Mouse (Mus musculus) ZHBTc4 (cell line): Measurements from ENCODE around the gene Diras2.

Source experiments
- DNase-seq: peaks from one replicate; pipeline ENCODE4 v3.0.0-alpha.2; 2011; ENCODE audit warnings: low read depth, low spot score

Diras2 gene

DNA sequence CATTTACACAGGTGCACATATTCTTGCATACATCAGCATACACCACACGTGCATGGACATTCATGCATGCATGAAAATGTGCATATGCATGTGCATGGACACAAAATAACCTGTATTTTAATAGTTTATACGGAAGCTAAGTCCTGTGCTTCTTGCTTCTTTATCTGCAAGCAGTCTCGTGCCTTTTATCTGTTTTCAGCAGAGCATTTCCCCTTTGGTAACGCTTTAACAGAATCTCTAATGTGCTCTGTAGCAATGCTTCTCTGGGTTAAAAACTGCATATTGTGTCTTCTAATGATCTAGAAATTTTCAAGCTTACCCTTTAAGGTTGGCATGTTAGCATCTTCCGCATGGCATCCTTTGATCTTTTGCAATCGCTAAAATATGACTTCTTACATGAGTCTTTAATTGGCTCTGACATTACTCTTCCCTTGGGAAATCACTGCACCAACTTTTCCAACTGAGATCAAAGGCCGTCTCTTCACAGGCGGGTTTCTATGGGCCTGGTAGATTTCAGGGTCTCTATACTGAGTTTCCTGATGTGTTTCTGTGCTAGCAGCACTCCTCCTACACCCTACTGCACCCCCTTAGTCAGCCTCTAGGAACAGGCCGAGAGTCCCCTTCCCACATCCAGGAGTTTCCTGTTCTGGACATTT lies 21.9 kb upstream of the Diras2 start:
- no peak for DNase-seq

- DNase-seq = no peak
Measured at GRCm38 (mm10) chr13:52551275-52551674, 20.2 kb upstream of the Diras2 start.

DNA sequence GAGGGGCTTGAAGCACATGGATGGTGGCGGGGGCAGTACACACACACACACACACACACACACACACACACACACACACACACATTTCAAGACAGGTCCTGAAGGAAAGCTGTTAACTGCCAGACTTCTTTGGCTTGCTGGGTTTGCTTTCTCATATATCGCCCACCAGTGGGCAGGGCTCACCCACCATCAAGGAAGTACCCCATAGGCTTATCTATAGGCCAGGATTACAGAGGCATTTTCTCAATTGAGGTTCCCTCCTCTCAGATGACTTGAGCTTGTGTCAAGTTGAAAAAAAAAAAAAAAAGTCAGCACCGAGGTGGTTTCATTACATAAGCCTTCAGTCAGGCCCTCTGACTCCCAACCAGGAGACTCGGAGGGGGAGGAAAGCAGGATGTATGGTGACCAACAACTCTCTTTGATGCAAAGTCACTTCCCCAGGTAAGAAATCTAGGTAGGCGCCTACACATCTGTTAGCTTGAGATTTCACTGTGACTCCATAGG lies 19.7 kb upstream of the Diras2 start:
- no peak for DNase-seq

- no peak for DNase-seq
Measured at GRCm38 (mm10) chr13:52546288-52546687, 15.2 kb upstream of the Diras2 start.

- no peak for DNase-seq
Measured at GRCm38 (mm10) chr13:52542636-52543035, 11.6 kb upstream of the Diras2 start.

DNA sequence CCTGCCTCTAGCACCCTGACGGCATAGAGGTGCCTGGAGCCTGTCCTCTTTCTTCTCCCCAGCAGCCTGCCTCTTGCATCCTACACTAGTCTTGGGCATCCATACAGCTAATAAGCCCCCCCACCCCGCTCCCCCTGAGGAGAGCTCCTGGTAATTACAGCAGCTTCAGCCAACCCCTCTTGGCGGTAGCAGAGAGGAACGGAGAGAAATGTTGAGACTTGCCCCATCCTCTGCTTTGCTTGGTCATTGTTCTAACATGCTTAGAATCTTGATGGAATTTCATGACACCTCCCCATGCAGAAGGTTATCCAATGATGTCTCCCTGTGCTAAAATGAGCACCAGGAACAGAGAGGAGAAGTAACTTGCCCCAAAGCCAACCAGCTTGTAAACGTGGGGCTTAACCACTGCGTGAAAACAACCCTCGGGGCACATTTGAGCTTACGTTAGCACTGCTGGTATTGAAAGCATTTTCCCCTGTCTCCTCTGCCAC lies 11.0 kb upstream of the Diras2 start:
- no peak for DNase-seq

GRCm38 (mm10) chr13:52541385-52542035 lies 10.4 kb upstream of the Diras2 start:
- DNase-seq = no peak

DNA sequence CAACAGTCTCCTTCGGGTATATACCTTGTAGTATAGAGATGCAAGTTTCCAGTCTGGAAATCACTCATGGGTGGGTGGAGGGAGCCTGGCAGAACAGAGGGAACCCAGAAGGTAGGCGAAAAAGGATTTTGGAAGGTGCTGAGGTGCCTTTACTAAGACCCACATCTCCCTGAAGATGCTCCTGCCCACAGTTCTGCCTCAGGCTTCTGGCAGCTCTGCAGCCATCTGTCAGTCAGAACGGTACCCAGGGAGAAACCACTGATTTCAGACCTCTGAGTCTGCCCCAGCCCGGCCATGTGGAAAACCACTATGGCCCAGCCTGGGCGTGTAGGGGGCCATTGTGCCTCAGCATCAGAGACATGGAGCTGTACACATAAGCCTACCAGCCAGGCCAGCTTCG lies 8.4 kb upstream of the Diras2 start:
- no peak for DNase-seq

GRCm38 (mm10) chr13:52538588-52539116 lies 7.6 kb upstream of the Diras2 start:
- peak; percentile 64 for DNase-seq

GRCm38 (mm10) chr13:52537754-52538587 lies 6.9 kb upstream of the Diras2 start:
- no peak for DNase-seq

DNA sequence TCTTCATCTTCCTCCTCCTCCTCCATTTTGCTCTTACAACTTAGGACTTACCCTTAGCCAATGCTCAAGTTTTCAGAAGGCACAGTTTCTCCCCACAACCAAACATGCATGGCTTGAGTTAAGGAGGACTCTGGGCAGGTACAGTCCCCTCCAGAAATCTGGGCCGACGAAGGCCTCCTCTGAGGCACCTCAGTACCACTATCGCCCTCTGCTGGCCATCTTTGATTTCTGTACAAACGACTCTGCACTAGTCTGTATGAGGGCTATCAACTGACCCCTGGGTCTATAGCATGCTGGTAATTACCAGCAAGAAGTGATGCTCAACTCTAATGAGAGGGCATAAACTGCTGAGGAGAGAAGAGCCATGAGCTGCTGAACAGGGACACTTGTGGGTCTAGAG lies 4.5 kb upstream of the Diras2 start:
- DNase-seq = peak; percentile 84

- DNase-seq = no peak
Measured at GRCm38 (mm10) chr13:52533644-52534043, 2.6 kb upstream of the Diras2 start.

DNA sequence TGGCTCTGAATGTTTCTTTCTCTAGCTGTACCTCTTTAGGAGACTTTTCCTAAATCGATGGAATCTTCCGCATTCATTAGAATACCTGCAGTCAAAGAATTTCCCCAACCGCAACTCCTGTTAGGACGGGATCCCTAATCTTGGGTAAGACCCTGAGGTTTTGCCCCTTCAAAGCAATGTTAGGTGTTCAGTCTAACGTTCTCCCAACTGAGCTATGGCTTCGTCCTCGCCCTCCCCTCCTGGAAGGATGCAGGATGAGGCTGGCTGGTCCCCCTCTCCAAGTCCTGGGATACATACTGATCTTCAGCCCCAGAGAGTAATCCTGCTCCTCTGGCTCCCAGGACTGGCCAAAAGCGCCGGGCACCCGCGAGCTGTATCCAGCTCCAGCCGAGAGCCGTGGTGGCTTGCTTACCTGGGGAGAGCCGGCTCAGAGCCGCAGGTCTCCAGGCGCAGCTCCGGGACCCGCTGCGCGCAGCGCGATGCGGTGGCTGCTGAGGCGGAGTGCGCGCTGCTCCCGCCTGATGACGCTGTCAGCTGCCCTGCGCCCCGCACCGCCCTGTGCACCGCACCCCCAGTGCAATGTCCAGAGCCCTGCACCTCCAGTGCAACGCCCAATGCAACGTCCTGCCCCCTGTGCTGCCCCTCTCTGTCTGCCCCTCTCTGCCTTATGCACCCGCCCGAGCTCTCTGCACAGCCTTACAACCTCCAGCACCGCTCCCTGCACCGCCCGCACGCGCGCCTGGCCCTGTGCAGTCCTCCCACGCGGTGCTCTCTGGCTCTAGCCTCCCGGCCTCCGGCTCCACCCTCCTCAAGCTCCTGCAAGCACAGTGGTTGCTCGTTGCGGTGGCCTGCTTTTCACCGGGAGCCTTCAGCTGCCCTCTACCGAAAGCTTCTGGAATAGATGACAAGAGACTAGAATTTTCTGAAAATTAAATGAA lies 802 bp downstream of the Diras2 start:
- DNase-seq = peak; percentile 90

GRCm38 (mm10) chr13:52529188-52529972 lies 1.7 kb downstream of the Diras2 start:
- no peak for DNase-seq

DNA sequence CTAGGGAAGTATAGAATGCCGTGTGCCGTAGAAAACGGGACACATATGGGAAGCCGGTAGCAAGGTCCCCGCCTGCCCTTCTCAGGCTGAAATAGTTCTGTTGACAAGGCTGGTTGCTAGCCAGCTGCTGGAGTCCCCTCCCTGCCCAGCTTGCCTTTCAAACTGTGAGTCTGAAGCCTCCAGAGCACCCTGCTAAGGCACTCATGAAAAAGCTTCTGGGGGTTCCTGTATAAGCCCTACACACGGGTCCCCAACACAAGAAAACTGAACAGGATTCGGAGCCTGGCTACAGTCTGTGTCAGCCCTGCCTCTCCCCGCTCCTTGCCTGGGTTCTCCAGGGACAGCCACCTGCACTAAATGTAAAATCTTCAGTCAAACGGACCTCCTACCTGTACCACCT lies 2.3 kb downstream of the Diras2 start:
- DNase-seq = no peak

- no peak for DNase-seq
Measured at GRCm38 (mm10) chr13:52528281-52528680, 2.8 kb downstream of the Diras2 start.

DNA sequence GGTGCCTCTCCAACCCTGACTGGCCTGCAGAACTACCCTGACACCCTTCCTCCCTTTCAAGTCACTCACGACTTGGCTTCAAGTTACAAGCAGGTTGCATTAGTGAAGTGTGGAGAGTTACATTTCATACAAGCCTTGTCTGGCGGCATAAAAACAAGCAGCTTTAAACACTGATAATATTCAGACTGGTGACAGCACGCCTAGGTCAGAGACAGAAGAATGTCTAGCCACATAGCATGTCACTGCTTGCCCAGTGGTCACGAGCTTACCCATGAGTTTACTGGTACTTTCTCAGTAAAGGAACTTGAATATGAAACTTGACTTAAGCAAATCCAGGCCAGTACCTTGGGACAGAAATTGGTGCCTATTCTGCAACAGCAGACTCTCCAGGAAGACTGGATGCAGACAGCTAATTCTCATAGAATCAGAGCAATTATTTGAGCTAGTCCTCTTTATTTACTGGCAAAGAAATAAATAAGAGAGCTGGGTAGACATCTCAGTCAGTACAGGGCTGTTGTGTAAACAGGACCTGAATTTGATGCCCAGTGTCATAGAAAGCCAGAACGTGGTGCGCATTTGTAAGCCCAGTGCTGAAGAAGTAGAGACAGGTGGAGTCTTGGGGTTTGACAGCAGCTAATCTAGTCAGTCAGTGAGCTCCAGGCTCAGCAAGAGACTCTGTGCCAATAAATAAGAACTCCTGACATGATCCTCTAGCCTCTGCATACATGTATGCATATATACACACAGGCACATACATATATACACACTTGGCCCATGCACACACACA lies 4.6 kb downstream of the Diras2 start:
- DNase-seq = no peak

DNA sequence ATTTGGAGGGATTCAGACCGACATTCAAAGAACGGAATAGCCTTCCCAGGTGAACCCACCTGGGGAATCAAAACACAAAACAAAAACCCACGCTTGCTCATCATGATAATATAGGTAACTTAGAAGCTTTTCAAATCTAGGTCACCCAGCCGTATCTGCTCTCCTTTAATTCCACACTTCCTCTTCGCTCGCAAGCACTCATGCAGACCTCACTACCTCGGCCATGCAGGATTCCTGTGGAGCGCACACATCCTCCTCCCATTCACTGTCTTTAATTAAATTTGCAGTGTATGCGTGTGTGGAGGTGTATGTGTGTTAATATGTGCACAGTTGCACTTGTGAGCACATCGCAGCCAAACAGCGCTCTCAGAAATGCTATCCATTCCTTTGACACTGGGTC lies 6.8 kb downstream of the Diras2 start:
- DNase-seq = no peak

- peak; percentile 5 for DNase-seq
Measured at GRCm38 (mm10) chr13:52521176-52521575, 9.9 kb downstream of the Diras2 start.
